Mouse (Mus musculus): Measurements from ENCODE around the gene Nr5a1.

Gene Nr5a1

DNA sequence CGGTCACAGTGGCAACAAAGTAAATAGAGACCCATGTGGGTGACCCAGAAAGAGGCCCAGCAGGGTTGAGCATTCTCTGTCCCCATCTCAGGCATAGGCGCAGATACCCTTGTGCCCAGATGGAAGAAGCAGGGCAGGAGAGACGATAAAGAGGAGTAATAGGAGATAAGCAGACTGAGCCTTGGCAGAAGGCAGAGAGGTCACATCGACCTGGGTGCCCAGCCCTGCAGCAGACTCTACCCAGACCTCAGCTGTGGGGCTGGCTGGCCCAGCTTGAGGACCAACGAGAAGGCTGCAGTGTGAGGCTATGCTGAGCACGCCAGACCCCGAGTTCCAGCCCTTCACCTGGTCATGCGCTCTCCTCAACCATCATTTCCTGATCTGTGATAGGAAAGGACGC is 10.0 kb downstream of the Nr5a1 start:
- DNase-seq (ENCODE audit: low spot score): peak; percentile 77

DNA sequence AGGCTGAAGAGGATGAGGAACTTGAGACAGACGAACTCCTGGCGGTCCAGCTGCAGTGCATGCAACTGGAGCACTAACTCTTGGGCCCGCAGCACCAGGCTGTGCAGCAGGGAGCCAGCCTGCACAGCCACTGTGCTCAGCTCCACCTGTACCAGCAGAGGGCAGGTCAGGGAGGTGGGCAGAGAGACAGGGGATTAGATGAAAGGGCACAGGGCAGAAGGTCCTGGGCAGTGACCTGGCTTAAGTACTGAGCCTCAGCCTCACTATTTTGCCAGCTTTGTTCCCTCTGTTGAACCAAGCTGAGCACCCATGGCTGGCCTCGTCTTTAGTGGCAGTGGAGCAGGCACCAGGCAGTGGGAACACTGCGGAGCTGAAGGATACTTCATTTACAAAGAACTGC is 14.2 kb downstream of the Nr5a1 start:
- no peak for DNase-seq (ENCODE audit: low spot score)

DNA sequence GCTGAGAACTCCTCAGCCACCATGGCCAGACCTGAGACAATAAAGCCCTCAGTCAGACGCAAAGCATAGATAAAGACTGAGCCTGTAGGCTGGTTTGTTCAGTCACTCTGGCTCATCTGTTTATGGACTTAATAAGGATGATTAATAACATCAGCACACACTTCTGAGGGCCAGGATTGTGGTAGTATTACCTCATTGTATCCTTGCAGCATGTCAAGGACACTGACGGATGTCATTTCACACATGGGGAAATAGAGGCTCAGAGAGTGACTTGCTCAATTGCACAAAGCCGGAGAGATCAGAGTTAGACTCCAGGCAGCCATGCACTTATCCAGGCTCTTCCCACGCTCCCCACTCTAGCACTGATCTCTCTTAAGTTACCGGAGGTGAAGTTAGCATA is 15.7 kb downstream of the Nr5a1 start:
- no peak for DNase-seq (ENCODE audit: low spot score)

- DNase-seq (ENCODE audit: low spot score): no peak
Measured at GRCm38 (mm10) chr2:38697128-38698120, 16.9 kb downstream of the Nr5a1 start.

- DNase-seq (ENCODE audit: low spot score): no peak
Measured at GRCm38 (mm10) chr2:38695770-38696169, 18.6 kb downstream of the Nr5a1 start.

GRCm38 (mm10) chr2:38691542-38691941 is 22.8 kb downstream of the Nr5a1 start:
- DNase-seq (ENCODE audit: low spot score): peak; percentile 46

- no peak for DNase-seq (ENCODE audit: low spot score)
Measured at GRCm38 (mm10) chr2:38689881-38690280, 24.5 kb downstream of the Nr5a1 start.

DNA sequence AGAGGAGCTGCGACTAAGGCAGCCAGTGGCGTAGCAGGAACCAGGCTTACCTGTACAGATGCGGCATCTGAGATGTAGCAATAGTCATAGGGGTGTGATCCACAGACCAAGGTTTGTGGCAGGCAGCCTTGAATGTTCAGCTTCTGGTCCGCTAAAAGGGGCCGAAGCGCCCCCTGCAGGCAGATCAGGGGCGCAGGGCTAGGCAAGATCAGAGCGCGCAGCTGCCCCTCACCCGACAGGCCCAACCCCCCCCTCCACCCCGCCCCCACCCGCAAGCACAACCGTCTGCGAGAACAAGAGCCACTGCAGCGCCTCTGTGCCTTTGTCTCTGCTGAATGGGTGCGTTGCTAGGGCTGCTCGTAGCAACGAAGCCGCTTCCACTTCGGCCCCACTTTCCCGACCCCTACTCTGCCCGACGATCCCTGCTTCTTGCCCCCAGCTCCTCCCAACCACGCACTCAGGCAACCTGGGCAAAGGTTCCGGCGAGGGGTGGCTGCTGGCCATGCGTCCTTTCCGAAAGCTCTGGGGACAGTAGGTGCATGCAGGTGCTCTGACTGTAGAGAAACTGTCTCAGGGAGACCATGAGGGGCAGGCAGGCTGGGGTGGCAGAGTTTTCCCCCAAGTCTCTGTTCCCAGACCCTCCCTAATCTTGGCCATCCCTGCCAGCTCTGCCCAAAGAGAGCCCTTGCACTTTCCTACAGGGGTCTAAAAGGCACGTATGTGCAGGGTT is 25.4 kb downstream of the Nr5a1 start:
- peak; percentile 45 for DNase-seq (ENCODE audit: low spot score)

- DNase-seq (ENCODE audit: low spot score): no peak
Measured at GRCm38 (mm10) chr2:38685746-38686145, 28.6 kb downstream of the Nr5a1 start.

DNA sequence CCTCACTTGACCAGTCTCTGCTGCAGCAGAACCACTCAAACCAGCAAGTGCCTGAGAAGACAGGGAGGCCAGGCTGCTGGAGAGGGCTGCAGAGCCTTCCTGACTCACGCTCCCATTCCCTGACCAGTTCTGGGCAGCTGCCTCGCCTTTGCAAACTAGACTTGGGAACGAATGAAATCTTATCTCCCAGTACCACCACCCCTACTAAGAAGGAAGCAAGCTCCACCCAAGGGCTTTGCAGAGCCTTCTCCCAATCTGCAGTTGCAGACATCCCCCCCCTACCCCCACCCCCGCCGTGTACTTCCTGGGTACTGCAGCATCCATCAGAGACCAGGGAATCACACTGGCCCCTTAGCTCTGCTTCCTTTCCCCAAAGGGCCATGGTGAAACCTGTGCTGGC is 31.3 kb downstream of the Nr5a1 start:
- no peak for DNase-seq (ENCODE audit: low spot score)

- no peak for DNase-seq (ENCODE audit: low spot score)
Measured at GRCm38 (mm10) chr2:38682209-38682608, 32.1 kb downstream of the Nr5a1 start.

GRCm38 (mm10) chr2:38678947-38679346 is 35.4 kb downstream of the Nr5a1 start:
- no peak for DNase-seq (ENCODE audit: low spot score)

DNA sequence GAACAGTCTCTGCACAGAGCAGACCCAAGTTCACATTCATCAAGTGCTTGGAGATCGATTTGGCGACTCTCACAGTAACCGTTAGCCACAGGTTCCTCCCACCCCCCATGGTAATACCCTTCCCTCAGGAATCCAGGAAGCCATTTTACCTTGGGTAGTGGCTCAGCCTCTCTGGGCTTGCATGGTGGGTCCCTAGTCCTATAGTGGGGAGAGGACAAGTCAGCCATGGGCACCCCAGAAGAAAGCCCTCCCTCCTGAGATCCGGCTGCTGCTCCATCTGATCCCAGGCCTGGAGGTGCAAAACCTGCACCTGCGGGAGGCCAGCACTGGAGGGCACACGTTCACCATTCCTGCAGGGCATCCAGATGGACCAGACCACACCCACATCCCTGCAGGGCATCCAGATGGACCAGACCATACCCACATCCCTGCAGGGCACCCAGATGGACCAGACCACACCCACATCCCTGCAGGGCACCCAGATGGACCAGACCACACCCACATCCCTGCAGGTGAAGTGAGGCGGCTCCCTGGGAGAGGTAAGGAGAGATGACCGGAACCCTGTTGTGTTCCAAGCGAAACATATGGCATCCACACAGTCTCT is 38.9 kb downstream of the Nr5a1 start:
- no peak for DNase-seq (ENCODE audit: low spot score)

- no peak for DNase-seq (ENCODE audit: low spot score)
Measured at GRCm38 (mm10) chr2:38672496-38672895, 41.8 kb downstream of the Nr5a1 start.

- peak; percentile 38 for DNase-seq (ENCODE audit: low spot score)
Measured at GRCm38 (mm10) chr2:38668802-38669580, 45.4 kb downstream of the Nr5a1 start.

- no peak for DNase-seq (ENCODE audit: low spot score)
Measured at GRCm38 (mm10) chr2:38661398-38661797, 52.9 kb downstream of the Nr5a1 start.

GRCm38 (mm10) chr2:38658338-38658836 is 56.0 kb downstream of the Nr5a1 start:
- peak; percentile 82 for DNase-seq (ENCODE audit: low spot score)

DNA sequence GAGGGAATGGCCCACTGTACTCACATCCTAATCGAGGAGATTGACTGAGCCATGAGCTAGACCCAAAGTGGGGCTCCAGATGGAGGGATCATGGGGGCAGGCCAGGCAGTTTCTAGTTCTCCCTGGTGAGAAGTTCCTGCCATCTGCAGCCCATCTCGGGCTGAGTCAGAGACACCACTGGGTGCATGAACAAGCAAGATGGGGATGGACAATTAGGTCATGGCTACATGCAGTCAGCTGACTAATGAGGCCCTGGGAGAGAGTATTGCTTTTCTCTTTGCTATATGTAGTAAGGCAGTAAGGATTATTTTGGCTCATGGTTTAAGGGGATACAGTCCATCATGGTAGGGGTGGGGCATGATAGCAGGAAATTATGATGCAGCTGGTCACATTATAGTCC is 60.6 kb downstream of the Nr5a1 start:
- no peak for DNase-seq (ENCODE audit: low spot score)

GRCm38 (mm10) chr2:38653293-38653619 is 61.1 kb downstream of the Nr5a1 start:
- no peak for DNase-seq (ENCODE audit: low spot score)

GRCm38 (mm10) chr2:38652565-38653292 is 61.6 kb downstream of the Nr5a1 start:
- DNase-seq (ENCODE audit: low spot score): peak; percentile 21

GRCm38 (mm10) chr2:38652098-38652497 is 62.2 kb downstream of the Nr5a1 start:
- DNase-seq (ENCODE audit: low spot score): no peak

Measured in ovary, postnatal 36 days (tissue).